Mouse (Mus musculus): Measurements from ENCODE around the gene Col19a1.

Col19a1 gene

DNA sequence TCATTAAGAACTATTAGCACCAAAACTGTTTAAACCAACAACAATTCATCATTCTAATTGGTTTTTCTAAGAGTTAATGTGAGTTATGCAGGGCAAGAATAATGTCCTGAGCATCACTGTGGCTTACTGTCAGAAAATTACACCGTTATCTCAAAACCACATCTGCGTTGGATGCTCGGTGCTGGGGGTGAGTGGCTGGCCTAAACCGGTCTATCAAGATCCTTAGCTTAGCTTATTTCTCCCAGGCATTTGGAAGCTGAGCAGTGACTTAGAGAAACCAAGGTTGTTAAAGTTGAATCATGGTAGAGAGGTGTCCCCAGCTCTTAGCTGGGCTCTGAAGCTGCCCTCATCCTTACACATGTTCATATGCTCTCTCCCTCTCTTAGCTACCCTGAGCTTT lies 276.4 kb downstream of the Col19a1 start:
- DNase-seq (ENCODE audit: low read depth, low spot score) = no peak

DNA sequence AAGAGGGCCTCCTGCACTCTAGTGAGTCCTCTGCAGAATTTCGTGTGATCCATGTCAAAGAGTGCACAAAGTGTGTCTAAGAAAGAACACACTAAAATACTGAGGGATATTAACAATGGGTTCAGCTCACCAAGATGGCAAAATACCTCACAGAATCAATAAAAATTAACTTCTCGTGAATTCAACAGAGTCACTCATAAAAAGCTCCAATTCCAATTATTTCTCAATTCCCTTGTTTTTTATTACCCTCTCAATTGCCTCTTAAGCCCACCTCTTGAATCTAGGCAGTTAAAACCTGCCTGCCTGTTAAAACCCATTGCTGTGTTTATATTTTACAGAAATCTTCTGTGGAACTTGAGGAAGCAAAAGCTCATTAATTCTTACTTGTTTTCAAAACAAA lies 277.1 kb downstream of the Col19a1 start:
- no peak for DNase-seq (ENCODE audit: low read depth, low spot score)

DNA sequence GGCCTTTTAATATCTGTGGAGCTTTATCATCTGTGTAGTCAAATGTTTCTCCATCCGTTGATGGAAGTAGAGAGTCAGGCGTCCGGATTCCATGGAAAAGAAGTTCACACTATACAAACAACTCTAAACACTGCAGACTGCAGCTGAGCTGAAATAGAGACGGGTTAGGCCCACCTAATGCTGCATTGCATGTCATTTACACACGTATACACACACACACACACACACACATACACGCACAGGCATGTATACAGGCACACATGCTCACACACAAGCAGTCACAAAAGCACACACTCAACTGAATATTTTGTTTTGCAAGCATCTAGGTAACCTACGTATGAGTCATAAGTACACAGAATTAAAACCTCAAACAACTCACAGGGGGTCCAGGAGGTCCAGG lies 284.2 kb downstream of the Col19a1 start:
- no peak for DNase-seq (ENCODE audit: low read depth, low spot score)

DNA sequence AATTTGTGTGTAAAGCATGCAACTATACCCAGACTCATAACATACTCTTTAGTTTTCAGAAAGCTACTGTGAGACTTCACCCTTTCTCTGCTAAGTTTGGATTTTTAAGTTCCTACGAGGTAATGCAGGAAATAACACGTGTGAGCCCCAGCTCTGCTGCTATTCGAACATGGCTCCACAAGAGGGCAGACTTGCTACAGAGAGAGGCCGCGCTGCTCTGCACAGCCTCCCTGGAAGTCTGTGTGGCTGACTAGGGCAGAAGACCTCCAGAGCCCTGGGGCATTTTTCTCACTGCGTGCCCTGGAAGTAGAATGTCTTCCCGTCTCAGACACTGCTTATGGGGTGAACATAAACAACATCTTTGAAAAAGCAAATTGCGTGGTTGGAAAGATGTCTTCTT lies 284.6 kb downstream of the Col19a1 start:
- peak; percentile 58 for DNase-seq (ENCODE audit: low read depth, low spot score)

DNA sequence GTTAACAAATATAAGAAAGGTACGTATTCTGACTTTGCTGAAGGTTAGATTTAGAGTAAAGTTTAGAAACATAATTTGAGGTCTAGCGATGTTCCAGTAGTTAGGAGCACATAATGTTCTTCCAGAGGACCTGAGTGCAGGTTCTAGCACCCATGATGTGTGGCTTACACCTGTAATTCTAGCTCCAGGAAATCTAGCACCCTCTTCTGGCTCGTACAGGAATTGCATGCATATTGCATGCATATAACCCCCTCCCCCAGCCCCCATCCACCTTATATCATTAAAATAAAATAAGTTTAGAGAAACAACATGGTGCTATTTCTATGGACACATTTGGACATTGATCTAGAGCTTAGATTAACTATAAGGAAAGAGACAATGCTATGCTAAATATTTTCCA lies 286.6 kb downstream of the Col19a1 start:
- DNase-seq (ENCODE audit: low read depth, low spot score) = no peak

DNA sequence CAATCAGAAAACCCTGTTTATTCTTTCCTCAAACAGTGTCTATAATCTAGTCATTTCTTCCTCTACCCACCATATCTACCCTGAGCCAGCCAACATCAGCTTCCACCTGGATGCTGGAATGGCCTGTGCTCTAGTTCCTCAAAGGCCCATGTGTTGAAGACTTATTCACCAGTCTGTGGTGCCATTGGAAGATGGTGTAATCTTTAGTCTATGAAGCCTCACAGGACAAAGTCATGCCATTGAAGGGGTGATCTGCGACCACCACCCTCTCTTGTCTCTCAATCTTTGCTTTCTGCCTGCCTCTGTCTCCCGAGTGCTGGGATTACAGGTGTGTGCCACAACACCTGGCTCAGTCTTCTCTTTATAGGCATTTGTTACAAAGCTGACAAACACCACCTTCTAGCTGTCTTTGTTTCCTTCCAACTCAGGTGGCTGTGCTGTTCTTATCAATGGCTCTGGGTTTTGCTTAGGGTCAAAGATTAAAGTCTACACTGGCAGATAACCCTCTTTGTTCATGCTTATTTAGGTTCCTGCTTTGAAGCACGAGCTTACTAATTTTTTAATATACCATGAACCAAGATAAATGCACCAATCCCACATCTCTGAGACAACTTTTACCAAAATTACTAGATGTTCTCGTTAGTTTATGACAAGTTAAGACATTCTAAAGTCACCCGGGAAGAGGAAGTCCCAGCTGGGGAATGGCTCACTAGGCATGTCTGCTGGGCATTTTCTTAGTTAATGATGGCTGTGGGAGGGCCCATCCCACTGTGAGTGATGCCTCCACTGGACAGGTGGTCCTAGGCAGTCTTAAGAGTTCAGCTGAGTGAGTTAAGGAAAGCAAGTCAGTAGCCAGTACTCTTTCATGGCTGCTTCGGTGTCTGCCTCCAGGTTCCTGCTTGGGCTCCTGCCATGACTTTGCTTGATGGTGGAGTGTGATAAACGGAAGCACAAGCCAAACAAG lies 292.0 kb downstream of the Col19a1 start:
- DNase-seq (ENCODE audit: low read depth, low spot score) = no peak

DNA sequence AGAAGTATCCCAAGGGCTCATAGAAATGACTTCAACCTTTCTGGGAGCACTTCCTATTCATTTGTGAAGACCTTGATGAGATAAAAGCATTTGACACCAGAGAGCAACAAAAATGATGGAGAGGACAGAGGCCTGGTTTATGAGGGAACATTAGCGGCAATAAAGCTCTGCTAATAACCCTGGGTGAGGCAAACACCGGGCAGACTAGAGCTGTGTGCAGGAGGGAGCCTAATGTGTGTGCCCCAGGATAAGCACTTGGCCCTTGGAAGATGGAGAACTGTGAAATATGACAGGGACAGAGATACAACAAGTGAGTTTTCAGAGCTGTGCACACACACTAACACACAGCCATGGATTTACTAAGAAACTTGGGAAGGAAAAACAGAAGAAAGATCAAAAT lies 294.8 kb downstream of the Col19a1 start:
- DNase-seq (ENCODE audit: low read depth, low spot score) = no peak

DNA sequence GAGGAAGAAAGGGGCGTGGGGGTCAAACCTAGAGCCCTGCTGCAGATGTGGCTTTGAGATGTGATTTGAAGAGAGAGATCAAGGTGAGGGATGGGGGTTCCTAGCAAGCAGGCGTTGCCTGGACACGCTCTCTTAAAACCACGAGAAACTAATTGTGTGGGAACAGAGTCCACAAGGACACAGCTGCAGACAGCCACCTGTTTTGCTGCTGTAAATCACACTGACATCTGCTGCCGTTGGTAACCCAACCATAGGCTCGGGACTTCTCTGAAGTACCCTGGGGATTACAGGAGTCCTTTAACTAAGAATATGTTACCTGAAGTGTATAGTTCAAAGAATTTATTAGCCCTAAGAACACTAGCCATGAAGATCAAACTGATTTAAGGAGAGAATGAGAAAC lies 300.9 kb downstream of the Col19a1 start:
- DNase-seq (ENCODE audit: low read depth, low spot score) = no peak

DNA sequence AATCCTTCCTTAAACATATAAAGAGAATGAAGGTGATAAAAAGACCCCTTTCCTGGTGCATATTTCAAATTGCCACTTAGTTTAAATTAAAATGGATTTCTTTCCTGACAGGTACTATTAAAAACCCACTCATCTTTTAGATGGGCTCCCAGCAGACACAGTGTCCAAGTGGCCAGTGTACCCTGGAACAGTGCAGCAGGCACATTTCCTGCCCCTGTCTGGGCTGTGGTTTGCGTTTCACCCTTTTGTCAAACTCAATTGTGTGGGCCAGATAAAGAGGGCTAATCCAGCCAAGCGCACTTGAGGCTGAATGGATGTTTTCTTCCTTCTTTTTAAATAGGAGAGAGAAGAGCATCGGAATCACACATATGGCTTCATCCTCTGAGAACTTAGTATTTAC lies 320.2 kb downstream of the Col19a1 start:
- no peak for DNase-seq (ENCODE audit: low read depth, low spot score)

DNA sequence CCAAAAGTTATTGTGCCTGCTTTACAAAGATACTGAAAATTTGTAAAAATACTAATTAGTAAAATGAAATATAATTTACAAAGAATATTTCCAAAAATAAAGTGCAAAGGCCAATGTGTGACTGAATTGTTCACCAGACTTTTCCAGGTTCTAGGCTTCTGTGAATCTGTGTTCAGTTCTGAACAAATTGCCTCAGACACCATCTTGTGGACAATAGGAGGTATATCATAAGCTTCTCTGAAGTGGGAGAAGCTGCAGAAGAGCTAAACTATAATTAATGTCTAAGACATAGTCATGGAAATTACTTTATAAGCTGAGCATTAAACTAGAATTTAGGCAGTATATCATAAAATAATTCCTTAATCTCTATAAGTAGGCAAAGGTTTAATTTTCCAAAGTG lies 326.1 kb downstream of the Col19a1 start:
- DNase-seq (ENCODE audit: low read depth, low spot score) = no peak

DNA sequence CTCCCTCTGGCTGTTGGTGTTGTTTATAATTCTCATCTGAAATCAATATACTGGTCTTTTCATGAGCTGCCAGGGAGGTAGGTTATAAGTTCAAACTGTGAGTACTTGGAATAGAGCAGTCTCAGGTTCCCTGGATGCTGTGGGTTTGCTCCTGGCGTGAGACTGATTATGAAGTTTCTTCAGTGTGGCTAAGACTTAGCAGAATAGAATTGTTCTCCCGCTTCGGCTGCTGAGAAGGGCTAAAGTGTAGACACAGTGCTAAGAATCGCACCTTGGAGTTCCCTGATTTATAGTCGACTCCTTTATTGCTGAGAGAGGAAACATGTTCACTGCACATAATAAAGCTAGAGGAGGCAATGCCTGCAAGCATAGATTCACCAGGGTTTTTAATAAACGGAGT lies 327.9 kb downstream of the Col19a1 start:
- DNase-seq (ENCODE audit: low read depth, low spot score) = no peak

DNA sequence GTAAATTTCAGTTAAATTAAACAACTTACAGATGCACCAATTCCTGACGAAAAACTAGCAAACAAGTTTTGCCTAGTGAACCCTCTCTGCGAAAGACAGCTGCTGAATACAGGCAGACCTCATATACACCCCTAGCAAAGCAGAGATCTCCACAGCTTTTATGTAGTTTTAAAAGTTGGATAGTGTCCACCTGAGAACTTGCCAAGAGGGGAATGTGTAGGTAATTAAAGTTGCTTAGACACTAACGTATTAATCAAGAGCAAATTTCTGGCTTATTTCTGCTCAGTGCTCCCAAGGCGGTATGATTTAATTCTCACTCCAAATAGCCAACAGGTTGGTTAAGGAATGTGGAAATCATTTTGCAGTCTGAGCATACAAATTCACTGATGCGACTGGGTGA lies 329.3 kb downstream of the Col19a1 start:
- no peak for DNase-seq (ENCODE audit: low read depth, low spot score)

DNA sequence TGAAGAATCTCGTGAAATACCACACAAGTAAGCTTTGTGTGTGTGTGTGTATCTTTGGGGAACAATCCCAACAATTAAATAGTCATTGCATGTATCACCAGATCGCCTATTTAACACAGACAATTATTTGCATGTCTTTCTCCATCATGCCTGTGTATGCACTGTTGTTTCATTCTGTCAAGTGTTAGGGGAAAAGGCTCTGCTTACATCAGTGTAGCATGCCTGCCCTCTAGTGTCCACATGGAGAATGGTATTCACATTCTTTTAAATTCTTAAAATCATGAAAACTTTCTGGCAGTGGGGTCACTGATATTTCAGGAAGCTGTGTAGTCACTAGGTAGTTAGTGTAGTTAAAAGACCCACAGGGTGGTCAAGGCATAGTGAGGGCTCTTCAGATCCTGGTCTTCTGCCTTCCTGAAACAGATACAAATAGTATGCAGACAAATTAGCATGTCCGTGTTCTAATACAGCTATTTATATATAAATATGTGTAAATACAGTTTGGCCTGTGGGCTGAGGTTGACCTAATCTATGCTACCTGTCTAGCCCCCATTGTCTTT lies 338.1 kb downstream of the Col19a1 start:
- peak; percentile 42 for DNase-seq (ENCODE audit: low read depth, low spot score)

DNA sequence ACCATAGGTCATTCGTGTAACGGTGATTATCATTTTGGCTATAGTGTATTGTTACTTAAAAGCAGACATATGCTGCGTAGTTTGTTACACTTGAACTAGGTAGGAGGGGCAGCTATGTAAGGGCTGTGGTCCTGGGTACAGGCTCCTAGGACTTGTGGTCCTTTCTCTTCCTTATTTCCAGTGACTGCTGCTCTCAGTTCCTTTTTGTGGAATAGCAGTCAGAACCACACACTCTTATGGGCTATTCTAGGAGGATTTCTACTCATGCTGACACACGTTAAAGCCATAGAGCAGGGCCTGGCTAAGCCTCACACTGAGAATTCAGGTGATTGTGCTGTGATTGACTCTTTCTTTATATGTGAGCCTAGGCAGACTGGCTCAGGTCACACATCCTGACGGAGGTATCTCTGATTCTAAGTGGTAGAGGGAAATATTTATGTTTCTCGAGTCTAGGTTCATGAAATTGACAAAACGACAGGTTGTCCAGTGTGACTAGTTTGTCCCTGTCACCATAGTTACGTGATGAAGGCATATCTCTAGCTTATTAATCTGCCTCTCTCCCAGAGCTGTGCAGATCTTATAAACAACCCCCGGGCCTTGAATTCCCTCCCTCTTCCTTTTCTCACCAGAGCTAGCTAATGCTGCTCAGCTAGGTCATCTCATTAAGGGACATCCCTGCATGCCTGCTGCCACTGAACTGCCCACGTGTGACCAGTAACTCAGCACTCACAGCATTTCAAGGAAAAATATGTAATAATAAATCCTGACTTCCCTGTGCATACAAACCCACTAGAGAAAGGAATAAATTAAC lies 338.8 kb downstream of the Col19a1 start:
- peak; percentile 28 for DNase-seq (ENCODE audit: low read depth, low spot score)

DNA sequence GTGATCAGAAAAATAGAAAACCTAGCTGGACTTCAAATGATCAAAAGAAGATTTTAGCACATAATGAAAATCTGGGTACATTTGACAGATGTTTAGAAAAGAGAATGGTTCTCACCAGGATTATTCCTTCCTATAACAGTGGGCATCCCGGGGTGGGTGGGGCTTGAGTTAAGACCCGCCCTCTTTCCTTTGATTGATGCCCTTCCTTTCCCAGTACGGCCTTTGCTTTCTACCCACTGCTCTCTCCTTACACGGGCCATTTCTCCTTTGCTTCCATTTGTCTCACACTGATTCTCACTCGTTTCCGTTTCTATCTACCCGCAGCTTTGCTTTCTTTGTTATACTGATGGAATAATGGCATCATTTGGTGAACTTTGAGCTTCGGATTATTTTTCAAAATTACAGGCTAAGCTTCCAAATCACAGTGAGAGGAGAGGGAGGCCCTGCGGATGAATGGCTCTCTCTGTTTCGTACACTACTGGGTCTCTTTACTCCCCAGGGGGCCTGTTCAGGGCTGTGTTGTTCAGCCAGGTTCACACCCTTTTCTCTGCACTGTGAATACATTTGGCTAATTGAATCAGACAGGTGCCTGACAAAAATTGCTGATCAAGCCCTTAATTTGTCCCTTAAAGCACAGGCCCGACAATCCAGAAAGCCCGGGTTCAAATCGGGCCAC lies 341.4 kb downstream of the Col19a1 start:
- no peak for DNase-seq (ENCODE audit: low read depth, low spot score)

DNA sequence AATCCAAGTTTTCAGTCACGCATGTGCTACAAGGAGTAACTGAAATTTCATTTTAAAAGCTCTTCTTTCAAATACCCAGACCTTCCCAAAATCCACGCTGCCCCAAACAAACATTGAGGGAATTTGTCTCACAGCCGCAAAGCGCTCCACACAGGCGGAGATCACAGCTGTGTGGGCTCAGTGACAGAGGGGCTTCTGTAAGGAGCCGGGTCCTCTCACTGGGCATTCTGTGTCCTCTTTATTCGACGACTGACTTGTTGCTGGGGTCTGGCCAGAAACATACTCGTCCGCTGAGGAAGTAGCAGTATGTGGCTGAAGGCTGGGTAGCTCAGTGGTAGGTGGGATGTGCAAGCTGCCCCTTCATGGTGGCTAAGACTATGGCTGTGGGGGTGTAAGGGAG lies 342.3 kb downstream of the Col19a1 start:
- no peak for DNase-seq (ENCODE audit: low read depth, low spot score)

DNA sequence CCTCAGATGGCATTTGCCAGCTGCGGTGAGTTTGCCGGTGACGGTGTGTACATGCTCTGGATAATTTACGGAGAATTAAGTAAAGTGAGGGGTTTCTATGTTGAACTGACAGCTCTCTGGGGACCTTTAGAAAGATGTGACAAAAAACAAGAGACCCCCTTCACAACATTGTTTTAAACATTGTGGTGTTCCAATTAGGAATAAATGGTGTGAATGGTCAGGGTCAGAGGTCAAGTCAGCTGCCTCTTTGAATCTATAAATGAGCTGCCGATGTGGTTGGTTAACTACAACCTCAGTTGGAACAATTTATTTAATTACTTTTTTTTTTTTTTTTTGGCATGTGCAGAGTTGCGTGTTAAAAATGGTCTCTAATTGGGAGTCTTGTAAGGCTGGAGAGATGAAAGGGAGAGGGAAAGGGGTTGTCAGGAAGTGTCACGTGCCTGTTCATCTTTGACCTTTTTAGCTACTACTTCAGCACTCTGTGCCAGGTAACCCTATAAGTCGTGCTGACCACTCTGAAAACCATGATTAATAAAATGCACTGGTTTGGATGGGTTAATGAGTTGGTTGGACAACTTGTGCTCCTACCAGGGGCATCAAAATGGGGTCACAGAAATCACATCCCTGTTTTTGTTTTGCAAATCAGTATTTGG lies 347.1 kb downstream of the Col19a1 start:
- no peak for DNase-seq (ENCODE audit: low read depth, low spot score)

DNA sequence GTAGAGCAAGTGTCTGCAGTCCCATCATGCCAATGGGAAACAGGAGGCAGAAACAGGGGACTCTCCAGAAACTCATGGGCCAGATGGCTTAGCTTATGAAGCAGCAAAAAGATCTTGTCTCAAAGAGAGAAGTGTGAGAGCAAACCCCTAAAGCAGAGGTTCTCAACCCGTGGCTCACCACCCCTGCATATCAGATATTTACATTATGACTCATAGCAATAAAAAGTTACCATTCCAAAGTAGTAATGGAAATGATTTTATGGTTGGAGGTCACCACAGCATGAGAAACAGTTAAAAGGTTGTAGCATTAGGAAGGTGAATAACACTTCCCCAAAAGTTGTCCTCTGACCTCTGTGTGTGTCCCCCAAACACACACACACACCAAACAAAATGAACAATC lies 350.9 kb downstream of the Col19a1 start:
- no peak for DNase-seq (ENCODE audit: low read depth, low spot score)

DNA sequence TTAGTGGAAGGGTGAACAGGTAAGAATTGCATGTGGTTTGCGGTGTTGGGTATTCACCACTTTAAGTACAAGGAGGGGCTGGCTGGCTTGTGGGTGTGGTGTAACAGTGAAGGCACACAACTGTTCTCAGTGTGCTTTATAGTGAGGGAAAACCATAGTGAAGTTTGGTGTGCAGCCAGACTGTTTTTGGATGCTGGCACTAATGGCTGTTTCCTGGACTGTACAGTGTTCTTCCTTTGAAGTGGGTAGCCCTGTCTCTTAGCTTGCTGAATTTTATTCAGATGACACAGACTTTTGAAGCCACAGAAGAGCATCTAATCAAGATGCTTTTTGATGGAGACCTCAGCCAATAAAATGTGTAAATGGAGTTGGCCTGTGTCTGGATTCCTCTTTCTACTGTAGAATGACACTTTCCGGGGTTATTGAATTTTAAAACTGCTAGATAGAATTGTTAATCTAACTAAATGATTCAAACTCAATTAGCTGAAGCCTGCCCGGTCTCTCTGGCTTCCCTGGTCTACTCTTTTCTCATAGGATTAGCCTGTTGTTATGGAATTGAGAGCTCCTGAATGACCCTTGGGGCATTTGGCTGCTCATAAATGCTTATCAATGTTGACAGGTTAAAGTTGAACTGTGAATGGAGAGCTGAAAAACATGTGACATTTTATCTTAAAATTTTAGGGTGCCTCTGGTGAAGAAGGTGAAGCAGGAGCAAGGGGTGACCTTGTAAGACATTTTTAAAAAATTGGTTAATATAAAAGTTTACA lies 355.6 kb downstream of the Col19a1 start:
- DNase-seq (ENCODE audit: low read depth, low spot score) = no peak

DNA sequence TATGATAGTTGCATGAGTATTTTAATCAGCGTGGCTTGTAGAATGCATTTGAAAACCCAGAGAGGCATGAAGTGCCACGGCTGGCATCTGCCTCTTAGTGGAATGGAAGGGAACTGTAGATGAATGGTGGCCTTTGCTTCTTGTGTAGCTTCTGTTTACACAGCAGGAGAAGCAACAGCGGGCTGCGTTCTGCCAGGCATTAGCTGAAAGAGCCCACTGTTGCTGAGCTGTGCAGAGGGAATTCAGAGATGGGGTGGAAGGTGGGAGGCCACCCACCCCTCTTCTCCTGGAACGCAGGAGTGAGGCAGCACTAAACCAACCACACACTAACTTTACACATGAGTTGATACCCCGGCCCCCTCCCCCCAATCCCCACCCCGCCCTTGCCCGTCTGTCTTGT lies 356.8 kb downstream of the Col19a1 start:
- no peak for DNase-seq (ENCODE audit: low read depth, low spot score)

DNA sequence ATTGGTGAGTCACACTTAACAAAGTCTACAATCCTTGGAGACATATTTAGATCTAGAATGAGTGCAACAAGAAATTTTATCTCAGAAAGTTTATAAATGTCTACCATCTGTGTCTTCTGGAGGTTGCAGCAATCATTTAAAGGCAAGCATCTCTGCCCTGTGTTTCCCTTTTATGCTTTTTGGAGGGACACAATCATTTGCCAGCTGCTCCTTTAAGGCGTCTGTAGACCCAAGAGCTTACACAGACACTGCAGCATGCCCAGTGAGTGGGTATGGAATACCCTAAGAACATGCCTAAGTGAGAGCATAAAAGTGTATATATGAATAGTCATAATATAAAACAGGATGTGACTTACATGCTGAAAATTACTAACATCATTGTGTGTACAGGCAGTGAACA lies 357.7 kb downstream of the Col19a1 start:
- DNase-seq (ENCODE audit: low read depth, low spot score) = no peak

All from retina, adult 2 months (tissue).